In genomic region chr6:135324686-135325300, GRCm38 (mm10) we compare ENCODE assay signal across 16 mouse cellular contexts. TPM values are rescaled to one million over a fixed set of nuclear protein-coding genes. Genes with fewer than 3 reads are reported as not detected.
DNase-seq lines count a peak whose midpoint lies in the region; ATAC-seq and TF ChIP-seq lines count a peak whose summit lies in the region.
"Had no signal": no experiment of that assay in that cellular context is flagged by ENCODE, and none has a peak within 500 bp of the region (broad histone marks: within the 10 kb centered on the region; RNA-seq: fewer than 3 reads in every experiment).

No protein-coding gene starts in this region.

- WGBS in thymus, adult 2 months: 13% methylated on average over 9 of the region's 9 CpGs
- WGBS in intestine, embryonic 14.5 days: 76% methylated on average over 9 of the region's 9 CpGs
- WGBS in heart, embryonic 10.5 days: 74% methylated on average over 9 of the region's 9 CpGs

- H3K4me1 ChIP-seq in thymus, adult 2 months (replicated peaks; ENCODE audit: control insufficient read depth, insufficient read depth, low read length): peaks cover 31% of the 10 kb centered on the region
- peaks cover 8% of the 10 kb centered on the region; the same call in 1 of the 2 replicates for H3K4me1 ChIP-seq in intestine, embryonic 14.5 days (replicated peaks; ENCODE audit: control insufficient read depth, insufficient read depth, low read length)
- peaks cover 22% of the 10 kb centered on the region for H3K4me1 ChIP-seq in heart, embryonic 10.5 days

- TF ChIP-seq POLR2A in thymus, adult 2 months (IDR thresholded peaks at IDR 0.05; ENCODE audit: control insufficient read depth, extremely low read depth, insufficient read depth, low read length, poor library complexity): no peak
- TF ChIP-seq POLR2A in myocyte (IDR thresholded peaks at IDR 0.05; ENCODE audit: insufficient read length, low read depth): no peak

- TF ChIP-seq CTCF in thymus, adult 2 months (IDR thresholded peaks at IDR 0.05; ENCODE audit: borderline replicate concordance, control insufficient read depth, extremely low read depth, insufficient read depth, low read length, poor library complexity): no peak

- H3K36me3 ChIP-seq in thymus, adult 2 months (ENCODE audit: control insufficient read depth, insufficient read depth, low read length): no peaks in the 10 kb centered on the region
- no peaks in the 10 kb centered on the region for H3K36me3 ChIP-seq in intestine, embryonic 14.5 days (ENCODE audit: control insufficient read depth, insufficient read depth, low read length)
- H3K36me3 ChIP-seq in myocyte (ENCODE audit: control insufficient read depth, insufficient read depth): no peaks in the 10 kb centered on the region
- H3K36me3 ChIP-seq in heart, embryonic 10.5 days: no peaks in the 10 kb centered on the region
- H3K36me3 ChIP-seq: embryonic facial prominence, embryonic 10.5 days; forebrain, embryonic 10.5 days; G1E; limb, embryonic 10.5 days had no signal

- no peak overlapping the region for H3K4me2 ChIP-seq in intestine, embryonic 14.5 days (ENCODE audit: low read length)
- peak overlapping the region; percentile 47 for H3K4me2 ChIP-seq in myocyte (ENCODE audit: low read depth)

- no peaks in the 10 kb centered on the region for H3K79me2 ChIP-seq in myocyte (ENCODE audit: control insufficient read depth, insufficient read depth)

- no peak overlapping the region for H3K27ac ChIP-seq in thymus, adult 2 months (ENCODE audit: control insufficient read depth, insufficient read depth, low read length)
- no peak overlapping the region for H3K27ac ChIP-seq in intestine, embryonic 14.5 days (ENCODE audit: low read depth)
- H3K27ac ChIP-seq in heart, embryonic 10.5 days: no peak overlapping the region
- H3K27ac ChIP-seq: embryonic facial prominence, embryonic 10.5 days; forebrain, embryonic 10.5 days; limb, embryonic 10.5 days had no signal

- no peaks in the 10 kb centered on the region for H3K27me3 ChIP-seq in thymus, adult 2 months (ENCODE audit: control insufficient read depth, insufficient read depth, low read length)
- no peaks in the 10 kb centered on the region for H3K27me3 ChIP-seq in intestine, embryonic 14.5 days (replicated peaks; ENCODE audit: control insufficient read depth, insufficient read depth, low read length)
- H3K27me3 ChIP-seq in myocyte (ENCODE audit: control insufficient read depth, insufficient read depth, insufficient read length): no peaks in the 10 kb centered on the region
- H3K27me3 ChIP-seq in heart, embryonic 10.5 days (ENCODE audit: insufficient read depth, poor library complexity, severe bottlenecking): no peaks in the 10 kb centered on the region; the same call in 1 of the 2 replicates

- no peaks in the 10 kb centered on the region for H3K9me3 ChIP-seq in intestine, embryonic 14.5 days (ENCODE audit: control insufficient read depth, low read length)
- no peaks in the 10 kb centered on the region for H3K9me3 ChIP-seq in heart, embryonic 10.5 days
- H3K9me3 ChIP-seq: embryonic facial prominence, embryonic 10.5 days; forebrain, embryonic 10.5 days; limb, embryonic 10.5 days had no signal

- H3K9ac ChIP-seq in intestine, embryonic 14.5 days (ENCODE audit: low read length): no peak overlapping the region

- no peak overlapping the region for H3ac ChIP-seq in myocyte (ENCODE audit: control insufficient read depth, insufficient read length)

- peak; percentile 45 for ATAC-seq in intestine, embryonic 14.5 days (replicated peaks; ENCODE audit: low FRiP score, low TSS enrichment, low read depth)

- H3K4me3 ChIP-seq in thymus, adult 2 months (ENCODE audit: control insufficient read depth, insufficient read depth, low read length): no peak overlapping the region
- H3K4me3 ChIP-seq in intestine, embryonic 14.5 days (ENCODE audit: low read depth, low read length): no peak overlapping the region
- no peak overlapping the region for H3K4me3 ChIP-seq in myocyte
- H3K4me3 ChIP-seq in heart, embryonic 10.5 days: no peak overlapping the region
- H3K4me3 ChIP-seq: embryonic facial prominence, embryonic 10.5 days; forebrain, embryonic 10.5 days; limb, embryonic 10.5 days had no signal

- DNase-seq in thymus, adult 2 months: peak; percentile 26
- DNase-seq in thymus, adult 18-20 months: no peak
- peak; percentile 54 for DNase-seq in intestine, embryonic 14.5 days (ENCODE audit: low spot score)
- DNase-seq in yolk sac, embryonic 10.5 days (ENCODE audit: low spot score): peak; percentile 9
- no peak for DNase-seq in gastrocnemius, postnatal 4 days (ENCODE audit: low spot score in 2 of 2)
- DNase-seq in heart, embryonic 10.5 days (ENCODE audit: low spot score): no peak
- DNase-seq in cerebellum, postnatal 10 days: no peak
- DNase-seq: kidney, adult 11 months; layer of hippocampus, adult 9-11 months had no signal

TF ChIP-seq in myocyte, 11 proteins besides CTCF, POLR2A, EP300 and RAD21:
- TF ChIP-seq MYOG (IDR thresholded peaks at IDR 0.05; ENCODE audit: control insufficient read depth in 1 of 3, insufficient read depth in 1 of 3, insufficient read length in 2 of 3, low read depth in 2 of 3) (peak in 1 of 3 experiments; percentile 56), MYOD1 (IDR thresholded peaks at IDR 0.05; ENCODE audit: control insufficient read depth in 1 of 3, insufficient read length in 2 of 3, low read depth in 2 of 3) (peak in 1 of 3 experiments; percentile 28), USF1 (IDR thresholded peaks at IDR 0.05; ENCODE audit: low read depth) (peak; percentile 27), SRF (IDR thresholded peaks at IDR 0.05; ENCODE audit: control insufficient read depth, insufficient read length, low read depth) (no peak)

RNA-seq across cellular contexts. Expression of gene Pbp2, which starts 14.6 kb away (rescaled TPM):
- not detected in 2 replicates for polyA plus RNA-seq in thymus, adult 2 months (2012; rRNA removed)
- polyA plus RNA-seq in intestine, embryonic 14.5 days (2014; fragmentation: Nextera tagmentation; extraction: Ambion mirVana): 0.13 and 0.32 TPM in 2 replicates
- 0.16 TPM for polyA plus RNA-seq in myocyte (2012; fragmentation: generic; extraction: Trizol)
- under 1 TPM in 1 of 2 experiments, not detected in 1; 0.49 TPM for total RNA-seq in gastrocnemius, postnatal 4 days (2021)
- 0.16 TPM in 1 of 2 replicates, not detected in the other for polyA plus RNA-seq in heart, embryonic 10.5 days (2016; fragmentation: Nextera tagmentation; extraction: Ambion mirVana)
- total RNA-seq: G1E; gastrocnemius, adult 8-10 months had no signal
- polyA plus RNA-seq: embryonic facial prominence, embryonic 10.5 days; forebrain, embryonic 10.5 days; G1E; heart, embryonic 16.5 days had no signal

RNA-seq across cellular contexts. Expression of gene Emp1, which starts 37.6 kb away (rescaled TPM):
- 57.5 and 69.9 TPM in 2 replicates for polyA plus RNA-seq in thymus, adult 2 months (2012; rRNA removed)
- 12.7 and 15.2 TPM in 2 replicates for polyA plus RNA-seq in intestine, embryonic 14.5 days (2014; fragmentation: Nextera tagmentation; extraction: Ambion mirVana)
- polyA plus RNA-seq in myocyte (2012; fragmentation: generic; extraction: Trizol): 112 TPM
- total RNA-seq in gastrocnemius, postnatal 4 days (2021): 100 to 1,000 TPM; 241 to 251 TPM
- 5.1 and 10.5 TPM in 2 replicates for polyA plus RNA-seq in heart, embryonic 10.5 days (2016; fragmentation: Nextera tagmentation; extraction: Ambion mirVana)
- polyA plus RNA-seq: G1E had no signal

Comparison
In these comparisons a context has a peak if more than half of its experiments do, and no peak if none do; other contexts are left out.
1. DNase-seq: peak in thymus, adult 2 months (single experiment), intestine, embryonic 14.5 days (single experiment) and yolk sac, embryonic 10.5 days (single experiment); none in thymus, adult 18-20 months (0 of 2), gastrocnemius, postnatal 4 days (0 of 2), heart, embryonic 10.5 days (single experiment) and cerebellum, postnatal 10 days (0 of 2).